Mouse (Mus musculus) layer of hippocampus, adult 8-10 months (tissue): Measurements from ENCODE around the gene Mrvi1. TPM values are rescaled to one million over a fixed set of nuclear protein-coding genes. Genes with fewer than 3 reads are reported as not detected.

Source experiments
- DNase-seq, 2 experiments: peaks; one replicate each; pipeline ENCODE4 v3.0.0; 2022; ENCODE audit warnings: low spot score in 2 of 2
- total RNA-seq, 4 experiments: library from RNA; stranded (reverse); gene quantifications; 2 replicates each; pipeline ENCODE4 v1.2.4; 2022

Gene Mrvi1
- total RNA-seq, 4 experiments from 2014 or later: 1.7 to 5.9 (median 3.5) TPM

DNA sequence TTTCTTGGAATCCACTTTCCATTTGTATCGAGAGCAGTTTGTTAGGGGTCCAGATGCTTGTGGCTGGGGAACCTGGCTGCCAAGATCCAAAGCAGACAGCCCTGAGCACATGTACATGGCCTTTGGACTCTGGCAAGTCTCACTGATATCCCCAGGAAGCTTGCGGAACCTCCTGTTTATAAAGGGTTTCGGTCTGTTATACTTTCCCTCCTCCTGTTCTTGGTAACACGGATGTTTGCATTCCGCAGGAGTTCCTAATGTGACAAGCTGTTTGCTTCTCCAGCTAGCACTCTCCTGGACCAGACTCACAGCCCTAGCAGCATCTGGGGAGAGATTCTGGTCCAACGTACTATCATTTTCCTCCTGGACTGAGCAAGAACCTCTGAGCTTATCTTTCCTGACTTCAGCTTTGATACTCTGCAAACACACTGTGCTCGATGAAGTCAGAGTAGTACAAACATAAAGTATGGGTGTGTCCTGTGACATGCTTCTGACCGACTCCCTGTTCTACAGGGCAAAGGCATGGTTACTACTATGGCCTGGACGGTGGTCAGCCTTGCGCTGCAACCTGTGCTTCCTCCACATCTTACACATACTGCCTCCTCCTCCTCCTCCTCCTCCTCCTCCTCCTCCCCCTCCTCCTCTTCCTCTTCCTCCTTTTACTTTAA is 88.2 kb downstream of the Mrvi1 start:
- no peak for DNase-seq

DNA sequence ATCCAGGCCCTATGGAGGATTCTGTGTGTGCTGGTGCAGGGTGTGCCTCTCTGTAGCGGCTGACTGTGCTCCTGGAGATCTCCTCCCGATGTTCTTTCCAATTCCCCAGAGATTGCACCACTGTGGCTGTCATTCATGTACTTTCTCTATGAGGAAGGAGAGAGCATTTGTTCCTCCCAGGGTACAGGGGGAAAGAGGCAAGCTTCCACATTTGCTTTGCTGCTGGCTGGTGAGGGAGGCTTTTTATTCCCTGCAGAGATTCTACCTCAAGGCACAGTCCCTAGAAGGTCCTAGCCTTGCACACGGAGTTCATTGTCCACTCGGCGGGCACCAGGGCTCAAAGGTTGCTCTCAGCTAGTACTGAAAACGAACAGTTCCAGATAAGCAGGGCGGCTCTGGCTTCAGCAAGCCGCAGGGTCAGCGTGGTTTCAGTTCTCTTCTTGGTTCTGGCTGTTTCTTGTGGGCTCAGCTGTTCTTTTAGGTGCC is 90.7 kb downstream of the Mrvi1 start:
- no peak for DNase-seq

DNA sequence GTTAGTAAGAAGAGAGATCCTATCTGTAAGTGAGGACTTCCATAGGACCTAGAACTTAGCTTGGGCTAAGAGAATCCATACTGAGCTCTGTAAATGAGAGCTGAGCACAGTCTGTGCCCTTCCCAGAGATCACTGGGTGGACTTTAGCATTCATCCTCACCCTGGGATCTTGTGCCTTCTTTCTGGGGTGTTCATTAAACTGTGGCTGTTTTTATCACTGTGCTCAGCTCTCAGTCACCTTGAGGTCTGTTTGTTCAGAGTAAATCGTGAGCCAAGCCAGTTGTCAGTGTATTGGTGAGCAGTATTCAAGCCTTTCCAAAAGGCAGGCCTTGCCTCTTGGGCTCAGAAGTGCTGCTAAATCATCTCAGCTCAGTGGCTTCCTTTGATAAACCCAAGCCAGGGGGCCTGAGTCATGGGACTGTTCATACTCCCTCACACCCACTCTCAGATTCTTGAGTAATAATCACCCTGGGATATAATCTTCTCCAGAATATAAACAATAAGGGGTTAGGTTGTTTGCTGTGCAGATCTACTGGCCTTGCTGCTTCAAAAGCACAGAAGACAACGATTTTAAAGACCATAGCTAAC is 100.4 kb downstream of the Mrvi1 start:
- DNase-seq: no peak

DNA sequence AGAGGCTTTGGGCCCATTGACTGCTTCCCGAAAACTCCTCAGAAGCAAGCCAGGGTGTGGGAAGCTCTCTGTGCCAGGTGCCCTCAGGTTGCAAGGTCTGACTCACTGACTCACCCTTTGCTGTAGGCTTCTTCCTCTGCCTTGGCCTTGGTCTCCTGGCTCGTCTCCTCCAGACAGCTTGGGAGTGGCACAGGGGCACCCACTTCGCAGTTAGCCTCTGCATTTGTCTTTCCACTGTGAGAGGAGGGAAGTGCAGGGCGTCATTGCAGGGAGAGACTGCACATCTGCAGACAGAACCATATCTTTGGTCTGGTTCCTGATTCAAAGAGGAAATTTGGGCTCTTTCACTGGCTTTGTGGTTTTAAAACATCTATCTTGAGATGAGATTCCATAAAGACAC is 104.2 kb downstream of the Mrvi1 start:
- no peak for DNase-seq

DNA sequence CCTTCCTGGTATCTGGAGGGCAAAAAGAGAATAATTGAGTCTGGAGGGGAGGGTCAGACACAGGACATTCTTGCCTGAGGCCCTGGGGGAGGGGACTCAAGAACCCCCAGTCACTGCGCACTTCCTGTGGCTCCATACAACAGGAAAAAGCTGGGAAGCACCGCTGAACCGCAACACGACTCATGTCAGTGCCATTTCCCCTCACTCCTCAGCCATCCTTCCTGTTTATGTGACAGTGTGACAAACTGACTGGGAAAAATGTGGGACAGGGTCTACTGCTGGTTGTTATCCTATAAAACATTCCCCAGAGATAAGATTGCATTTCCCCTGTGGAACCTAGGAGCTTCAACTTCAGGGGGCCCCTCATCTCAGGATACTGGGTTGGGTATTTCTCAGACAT is 105.3 kb downstream of the Mrvi1 start:
- DNase-seq: no peak

DNA sequence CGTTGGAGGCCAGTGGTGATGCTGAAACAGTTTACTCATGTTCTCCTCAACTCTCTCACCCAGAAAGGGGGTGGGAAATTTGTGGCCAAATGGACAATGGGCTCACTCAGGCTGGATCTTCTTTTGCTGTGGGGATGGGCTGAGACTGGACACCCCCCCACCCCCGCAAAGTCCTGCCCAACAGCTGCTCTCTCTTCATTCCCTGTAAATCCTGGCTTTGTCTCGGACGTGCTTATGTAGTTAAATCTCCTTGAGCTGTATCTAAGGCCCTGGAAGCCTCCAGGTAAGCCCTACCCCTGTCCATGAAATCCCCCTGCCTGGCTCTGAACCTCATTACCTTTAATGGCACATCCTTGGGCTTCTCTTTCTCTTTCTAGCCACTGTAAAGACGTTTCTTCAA is 113.5 kb downstream of the Mrvi1 start:
- no peak for DNase-seq

DNA sequence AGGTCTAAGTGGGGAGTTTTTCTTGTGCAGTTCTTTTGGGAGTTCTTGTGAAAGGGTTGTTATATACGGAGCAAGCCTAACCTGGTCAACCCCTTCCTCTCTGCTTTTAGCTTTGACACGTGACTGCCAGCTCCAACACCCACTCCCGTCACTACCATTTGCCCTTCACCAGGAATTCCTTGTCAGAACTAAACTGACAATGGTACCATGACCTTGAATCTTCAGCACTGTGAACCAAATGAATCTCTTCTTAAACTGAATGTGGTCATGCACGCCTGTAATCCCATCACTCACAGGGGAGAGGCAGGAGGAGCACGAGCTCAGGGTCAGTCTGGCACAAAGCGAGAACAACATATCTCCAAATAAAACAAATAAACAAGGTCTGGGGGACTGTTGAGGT is 115.1 kb downstream of the Mrvi1 start:
- DNase-seq: no peak

DNA sequence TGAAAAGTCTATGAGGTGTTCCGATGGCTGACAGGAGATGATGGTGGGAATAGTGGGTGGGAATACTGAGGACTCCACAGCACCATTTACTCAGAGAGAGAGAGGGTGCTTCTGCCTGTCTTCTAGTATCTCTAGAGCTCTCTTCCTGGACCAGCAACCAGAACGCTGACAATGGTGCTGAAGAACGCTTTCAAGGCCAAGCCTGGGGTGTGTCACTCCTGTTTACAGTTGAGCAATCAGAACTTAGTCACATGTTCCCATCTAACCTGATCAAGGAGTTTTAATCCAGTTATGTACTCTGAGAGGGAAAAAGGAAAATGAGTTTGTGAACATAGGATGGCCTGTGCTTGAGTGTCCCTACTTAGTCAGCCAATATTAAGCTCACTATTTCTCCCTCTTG is 116.2 kb downstream of the Mrvi1 start:
- no peak for DNase-seq

DNA sequence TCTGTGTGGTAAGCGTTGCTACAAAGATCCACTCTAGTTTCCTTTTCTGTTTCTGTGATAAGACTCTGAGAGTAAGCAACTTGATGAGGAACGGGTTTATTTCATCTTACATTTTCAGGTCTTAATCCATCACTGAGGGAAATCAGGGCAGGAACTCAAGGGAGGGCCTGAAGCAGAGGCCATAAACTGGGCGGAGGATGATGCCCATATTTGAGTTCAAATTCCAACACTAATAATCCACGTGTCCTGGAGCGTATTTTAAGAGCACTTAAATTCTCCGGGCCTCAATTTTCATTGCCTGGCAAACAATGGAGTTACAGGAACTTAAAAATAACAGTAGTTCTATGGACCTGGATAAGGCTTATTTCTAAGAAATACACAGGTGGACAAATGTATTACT is 116.7 kb downstream of the Mrvi1 start:
- DNase-seq: no peak

DNA sequence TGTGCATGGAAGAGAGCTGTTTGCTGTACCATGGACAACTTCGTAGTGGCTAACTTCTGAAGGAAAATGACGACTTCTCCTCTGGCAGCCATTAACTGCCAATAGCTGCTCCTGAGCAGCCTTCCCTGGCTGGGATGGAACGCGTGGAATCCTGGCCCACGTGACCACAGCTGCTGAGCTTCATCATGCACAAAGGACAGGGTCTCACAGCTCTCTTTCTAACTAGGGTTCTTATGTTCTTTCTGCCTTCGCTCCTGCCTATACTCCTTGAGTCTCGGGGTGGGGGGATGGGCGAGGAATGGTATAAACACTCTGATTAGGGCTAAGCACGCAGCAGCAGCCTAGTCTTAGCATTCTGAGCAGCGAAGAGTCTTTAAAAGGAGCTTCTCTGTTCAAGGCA is 117.2 kb downstream of the Mrvi1 start:
- no peak for DNase-seq

DNA sequence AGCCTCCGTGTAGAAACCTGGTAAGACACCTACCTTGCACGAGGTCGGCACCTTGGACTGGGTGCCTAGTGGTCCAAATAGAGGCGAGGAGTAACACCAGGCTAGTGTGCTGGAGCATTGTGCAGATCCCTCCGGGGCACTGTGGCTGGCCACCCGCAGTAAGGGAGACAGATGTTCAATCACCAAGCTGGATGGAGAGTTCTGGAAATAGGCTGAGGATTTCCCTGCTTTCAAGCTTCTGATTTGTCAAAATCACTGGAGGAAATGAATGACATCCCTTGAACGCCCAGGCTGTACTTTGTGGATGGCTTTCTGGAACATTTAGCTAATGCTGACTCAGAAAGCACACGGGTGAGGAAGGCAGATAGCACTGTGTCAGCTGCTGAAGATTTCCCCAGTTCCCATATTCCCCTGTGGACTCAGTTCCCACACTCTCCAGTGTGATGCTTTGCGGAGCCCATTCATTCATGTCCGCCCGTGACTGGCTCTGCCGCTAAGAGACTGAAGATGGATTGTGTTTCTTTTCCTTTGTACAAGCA is 119.4 kb downstream of the Mrvi1 start, which contains the start of gene Lyve1:
Gene Lyve1, minus strand, starts transcription at position 489 of the 539 bp plus-strand sequence.
- no peak for DNase-seq

DNA sequence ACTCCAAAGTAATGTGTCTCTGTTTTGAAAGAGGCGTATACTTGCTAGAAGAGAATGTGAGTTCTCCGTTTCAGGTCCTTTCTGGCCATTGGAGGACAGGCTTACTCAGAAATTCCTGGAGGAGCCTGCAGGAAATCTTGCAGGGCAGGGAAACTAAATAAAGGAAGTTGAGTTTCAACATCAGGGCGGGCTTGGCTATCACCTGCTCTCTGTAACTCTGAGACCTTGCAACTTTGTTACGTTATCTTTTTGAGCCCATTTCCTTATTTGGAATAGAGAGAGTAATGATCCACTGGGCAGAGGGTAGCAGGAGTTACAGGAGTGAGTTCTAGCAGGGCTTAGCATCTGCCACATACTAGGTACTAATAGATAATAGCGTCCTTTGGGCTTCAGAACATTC is 122.1 kb downstream of the Mrvi1 start:
- no peak for DNase-seq

DNA sequence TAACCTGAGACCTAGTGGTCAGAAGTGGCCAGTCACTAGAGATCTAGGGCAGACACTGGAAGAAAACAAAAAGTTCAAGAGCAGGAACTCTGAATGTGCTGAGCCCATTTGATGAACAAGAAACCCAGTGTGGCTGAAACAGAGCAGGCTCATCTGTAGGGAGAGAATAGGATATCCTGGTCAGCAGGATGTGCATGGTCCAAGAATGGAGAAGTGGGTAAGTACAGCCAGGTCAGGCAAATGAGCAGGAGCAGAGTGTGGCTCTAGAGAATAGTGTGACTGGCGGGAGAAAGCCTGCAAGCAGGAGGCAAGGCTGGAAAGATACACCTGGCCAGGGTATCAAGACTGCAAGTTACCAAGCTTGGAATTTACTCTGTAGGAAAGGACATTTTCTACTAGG is 126.7 kb downstream of the Mrvi1 start:
- no peak for DNase-seq

DNA sequence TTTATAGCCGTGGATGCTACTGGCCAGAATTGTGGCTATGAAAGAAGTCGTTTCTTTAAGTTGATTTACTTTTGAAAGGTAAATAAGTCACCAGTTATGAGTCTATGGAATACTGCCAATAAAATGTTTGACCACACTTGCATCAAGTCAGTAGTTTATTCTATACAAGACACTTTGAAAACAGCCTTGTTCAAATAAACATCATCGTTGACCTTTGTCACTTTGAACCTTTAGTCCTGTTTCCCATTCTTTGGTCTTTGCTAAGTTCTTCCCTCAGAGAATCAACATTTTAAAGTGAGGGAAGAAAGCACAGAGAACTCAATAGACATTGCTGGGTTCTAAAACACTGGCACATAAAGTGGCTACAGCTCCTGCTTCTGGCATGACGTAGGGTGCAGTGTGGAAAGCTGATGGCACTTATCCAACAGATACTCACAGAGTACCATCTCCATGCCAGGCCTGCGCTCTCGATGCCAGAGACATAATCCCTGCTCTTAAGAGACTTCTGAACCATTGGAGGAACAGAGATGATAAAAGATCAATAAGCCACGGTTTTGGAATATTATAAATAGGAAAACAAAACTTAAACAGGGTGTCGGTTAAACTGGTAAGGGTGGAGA is 127.2 kb downstream of the Mrvi1 start:
- DNase-seq: no peak

DNA sequence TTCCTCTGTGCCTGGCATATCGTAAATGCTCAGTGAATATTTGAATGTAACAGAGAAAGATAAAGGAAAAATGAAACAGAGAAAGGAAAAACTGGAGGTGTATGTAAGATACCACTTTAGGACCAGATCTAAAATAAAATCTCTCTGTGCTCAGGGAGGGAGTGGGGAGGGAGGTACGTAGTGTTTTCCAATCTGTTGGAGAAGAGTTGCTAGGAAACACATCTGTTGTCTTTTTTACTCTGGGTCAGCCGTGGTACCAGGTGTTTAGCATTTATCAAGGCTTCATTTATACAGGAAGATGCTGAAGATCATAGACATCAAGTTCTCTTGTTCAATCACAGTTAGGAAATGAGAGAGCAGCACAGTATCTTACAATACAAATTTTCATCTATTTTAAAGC is 127.7 kb downstream of the Mrvi1 start:
- peak in 1 of 2 experiments; percentile 41 for DNase-seq

DNA sequence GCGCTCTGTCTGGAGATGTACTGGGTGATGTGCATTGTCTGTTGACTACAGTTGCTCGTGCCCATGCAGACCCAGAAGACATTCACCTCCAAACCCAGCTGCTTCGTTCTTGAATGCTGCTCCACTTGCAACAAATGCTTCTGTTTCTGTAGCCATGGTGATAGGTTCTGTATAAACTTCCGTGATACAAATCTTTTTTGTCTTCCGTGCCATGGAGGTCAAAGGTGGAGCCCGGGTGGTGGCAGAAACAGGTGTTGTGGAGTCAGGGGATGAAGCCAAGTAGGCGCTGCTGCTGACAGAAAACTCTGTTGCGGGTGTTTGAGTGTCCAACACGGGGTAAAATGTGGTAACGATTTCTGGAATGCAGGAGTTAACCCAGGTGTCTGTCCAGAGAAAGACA is 128.7 kb downstream of the Mrvi1 start:
- no peak for DNase-seq

DNA sequence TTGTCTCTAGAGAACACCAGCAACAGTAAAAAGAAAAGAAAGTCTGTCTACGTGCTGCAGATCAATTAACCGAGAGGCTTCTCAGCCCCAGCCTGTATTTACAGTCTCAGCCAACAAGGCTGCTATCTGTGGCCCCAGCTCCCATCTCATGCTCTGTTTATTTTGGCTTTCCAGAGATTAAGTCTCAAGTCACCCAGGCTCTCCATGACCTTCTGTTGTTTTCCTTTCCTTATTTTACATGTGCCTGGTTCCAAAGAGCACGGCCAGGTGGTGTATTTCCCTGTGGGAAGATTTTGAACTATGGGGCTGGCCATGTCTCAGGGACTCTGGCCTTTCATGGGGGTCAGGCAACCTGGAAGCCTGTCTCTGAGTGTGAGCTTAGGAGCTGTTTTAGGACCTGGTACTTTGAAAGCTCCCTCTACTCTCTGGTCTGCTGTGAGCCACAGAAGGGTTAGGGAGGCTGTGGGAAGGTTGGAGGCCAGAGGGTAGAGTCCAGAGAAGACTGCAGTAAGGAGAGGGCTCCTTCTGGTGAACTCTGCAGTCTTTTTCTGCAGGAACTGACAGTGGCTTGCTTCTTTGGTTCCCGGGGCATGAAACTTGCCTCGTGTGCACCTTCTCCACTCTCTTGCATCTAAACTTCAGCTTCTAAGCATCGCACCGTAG is 130.6 kb downstream of the Mrvi1 start:
- DNase-seq: no peak

DNA sequence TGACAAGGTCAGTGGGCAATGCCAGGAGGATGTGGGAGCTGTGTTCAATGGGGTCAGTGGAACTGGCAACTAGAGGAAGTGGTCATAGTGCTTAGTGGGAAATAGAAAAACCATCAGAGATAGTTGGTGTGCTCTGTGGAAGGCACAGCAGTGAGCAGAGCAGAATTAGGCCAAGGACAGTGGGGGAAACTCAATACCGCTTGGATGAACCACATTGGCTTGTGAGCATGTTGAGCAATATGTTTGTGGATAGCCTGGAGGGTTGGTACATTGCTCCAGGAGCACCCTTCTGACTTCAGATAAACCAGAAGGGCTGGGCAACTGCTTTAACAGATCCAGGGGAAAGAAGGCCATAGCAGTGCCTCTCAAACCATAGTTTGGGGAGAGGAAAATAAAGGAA is 133.9 kb downstream of the Mrvi1 start:
- no peak for DNase-seq

DNA sequence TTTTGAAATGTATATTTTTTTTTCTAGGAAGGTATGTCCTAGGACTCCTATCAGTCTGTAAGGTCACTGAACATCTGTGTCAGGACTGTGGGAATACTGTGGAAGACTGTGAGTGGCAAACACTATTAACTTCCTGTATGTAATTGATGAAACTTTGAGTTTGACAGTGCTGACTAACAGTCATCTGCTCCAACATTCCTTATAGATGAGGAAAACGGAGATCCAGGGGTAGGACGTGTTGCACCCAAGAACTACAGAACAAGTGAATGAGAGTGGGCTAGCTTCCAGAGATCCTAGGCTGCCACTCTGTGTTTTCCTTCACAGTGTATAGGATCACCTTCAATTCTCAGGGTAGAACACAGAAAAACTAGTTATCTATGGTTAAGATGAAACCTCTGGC is 134.9 kb downstream of the Mrvi1 start:
- no peak for DNase-seq

DNA sequence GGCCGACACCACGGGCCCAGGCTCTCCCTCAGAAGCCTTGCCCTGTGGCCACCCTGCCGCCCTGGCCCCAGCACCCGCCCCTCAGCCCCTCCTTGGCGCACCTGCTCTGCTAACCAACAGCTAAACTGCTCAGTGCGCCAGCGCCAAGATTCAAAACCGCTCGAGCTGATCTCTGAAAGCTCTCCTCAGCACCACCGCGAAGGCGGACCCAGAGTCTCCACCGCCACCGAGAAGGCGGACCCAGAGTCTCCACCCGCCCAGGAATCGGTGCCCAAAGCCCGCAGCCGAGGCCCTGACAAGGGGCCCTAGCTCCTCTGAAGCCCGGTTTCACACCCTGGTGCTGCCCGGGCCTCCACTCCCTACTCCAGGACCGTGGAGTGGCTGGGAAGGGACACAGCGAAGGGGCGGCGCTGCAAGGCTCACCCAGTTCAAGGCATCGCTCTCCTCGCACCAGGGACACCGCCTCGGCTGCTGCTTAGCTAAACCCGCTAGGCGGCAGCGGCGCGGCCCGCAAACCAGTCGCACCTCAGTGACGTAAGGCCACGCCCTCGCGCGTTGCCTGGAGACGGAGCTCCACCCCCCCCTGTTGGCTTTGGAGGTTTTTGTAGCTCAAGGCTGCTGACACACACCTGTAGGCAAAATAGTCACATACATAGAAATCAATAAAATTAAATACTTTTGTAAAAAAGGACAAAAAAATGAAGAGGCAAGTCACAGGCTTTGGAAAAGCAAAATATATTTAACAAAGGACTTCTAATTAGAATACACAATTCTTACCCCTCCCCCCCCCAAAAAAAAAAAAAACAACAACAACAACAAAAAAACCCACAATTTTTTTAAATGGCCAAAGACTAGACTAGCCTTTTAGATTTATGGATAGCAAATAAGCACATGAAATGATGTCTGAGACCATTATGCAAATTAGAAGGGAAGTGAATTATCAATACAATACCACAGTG is 138.1 kb downstream of the Mrvi1 start, which contains the start of gene Rnf141:
Gene Rnf141, minus strand, starts transcription at position 542 of the 959 bp plus-strand sequence.
- DNase-seq: peak; percentile 86 to 93

DNA sequence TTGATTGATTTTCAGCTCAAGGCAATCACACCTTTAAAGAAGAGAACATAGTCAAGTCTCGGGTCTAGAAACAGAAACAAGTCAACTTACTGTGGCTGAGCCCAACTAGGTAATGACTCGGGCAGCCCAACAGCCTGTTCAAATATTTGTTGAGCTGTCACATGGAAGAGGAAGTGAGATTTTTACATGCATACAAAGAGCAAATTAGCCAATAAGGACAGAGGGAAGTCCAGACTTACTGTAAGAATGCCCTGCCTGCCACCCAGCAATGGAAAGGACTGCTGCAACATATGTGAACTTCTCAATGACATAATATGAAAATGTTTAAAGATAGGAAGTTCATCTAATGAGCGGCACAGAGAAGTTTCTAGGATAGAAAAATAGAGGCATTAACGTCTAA is 141.9 kb downstream of the Mrvi1 start:
- no peak for DNase-seq
